Mouse (Mus musculus) kidney, adult 2 months (tissue): ENCODE data around the gene Clcn1. TPM values are rescaled to one million over a fixed set of nuclear protein-coding genes. Genes with fewer than 3 reads are reported as not detected.
A peak's percentile ranks its signal among the peaks of the same experiment; 100 is the strongest.

Experiments
- DNase-seq: peaks from one replicate; pipeline ENCODE4 v3.0.0; 2021
- H3K27ac ChIP-seq: fragments of 200-500 bp; 2 replicates; pipeline ENCODE4 v1.5.1; 2012; ENCODE audit warnings: low read depth, low read length, control low read depth, inconsistent platforms; ENCODE audit not compliant: insufficient read depth
- H3K27me3 ChIP-seq: fragments of 200-500 bp; replicated peaks from 2 replicates; pipeline ENCODE4 v1.6.1; 2012; ENCODE audit warnings: mild to moderate bottlenecking, moderate library complexity, low read length, inconsistent platforms; ENCODE audit not compliant: control insufficient read depth, insufficient read depth
- H3K36me3 ChIP-seq: fragments of 200-500 bp; 2 replicates; pipeline ENCODE4 v1.6.1; 2012; ENCODE audit warnings: mild to moderate bottlenecking, moderate library complexity, low read length, inconsistent platforms; ENCODE audit not compliant: control insufficient read depth, insufficient read depth
- H3K4me1 ChIP-seq: fragments of 200-500 bp; 2 replicates; pipeline ENCODE4 v1.6.1; 2011; ENCODE audit warnings: low read length; ENCODE audit not compliant: control insufficient read depth, insufficient read depth
- H3K4me3 ChIP-seq: fragments of 200-500 bp; 2 replicates; pipeline ENCODE4 v1.5.1; 2011; ENCODE audit warnings: mild to moderate bottlenecking, low read depth, low read length, control low read depth; ENCODE audit not compliant: insufficient read depth
- CTCF ChIP-seq: fragments of 200-500 bp; conservative IDR thresholded peaks from 2 replicates; pipeline ENCODE4 v1.5.1; 2011; ENCODE audit warnings: low read depth, mild to moderate bottlenecking, control low read depth, low read length, moderate library complexity, mixed read lengths; ENCODE audit not compliant: insufficient read depth, insufficient read length
- POLR2A ChIP-seq: fragments of 200-500 bp; IDR thresholded peaks from one replicate; pipeline ENCODE4 v1.6.1; 2011; ENCODE audit warnings: low read depth, low read length, control low read depth
- WGBS: fragments of 180-500 bp; shearing (Covaris S2); methylation state at CpG from one replicate; pipeline ENCODE4 v1.1.7; 2018; 5-methylcytosine and 5-hydroxymethylcytosine counted together
- polyA plus RNA-seq: library from polyadenylated mRNA; depleted of rRNA; stranded (reverse); fragments of >200 nt; gene quantifications from 2 replicates; pipeline ENCODE4 v1.2.3, GENCODE M21; 2012

Gene Clcn1
- polyA plus RNA-seq, 1 experiment, result 0.86 TPM

DNA sequence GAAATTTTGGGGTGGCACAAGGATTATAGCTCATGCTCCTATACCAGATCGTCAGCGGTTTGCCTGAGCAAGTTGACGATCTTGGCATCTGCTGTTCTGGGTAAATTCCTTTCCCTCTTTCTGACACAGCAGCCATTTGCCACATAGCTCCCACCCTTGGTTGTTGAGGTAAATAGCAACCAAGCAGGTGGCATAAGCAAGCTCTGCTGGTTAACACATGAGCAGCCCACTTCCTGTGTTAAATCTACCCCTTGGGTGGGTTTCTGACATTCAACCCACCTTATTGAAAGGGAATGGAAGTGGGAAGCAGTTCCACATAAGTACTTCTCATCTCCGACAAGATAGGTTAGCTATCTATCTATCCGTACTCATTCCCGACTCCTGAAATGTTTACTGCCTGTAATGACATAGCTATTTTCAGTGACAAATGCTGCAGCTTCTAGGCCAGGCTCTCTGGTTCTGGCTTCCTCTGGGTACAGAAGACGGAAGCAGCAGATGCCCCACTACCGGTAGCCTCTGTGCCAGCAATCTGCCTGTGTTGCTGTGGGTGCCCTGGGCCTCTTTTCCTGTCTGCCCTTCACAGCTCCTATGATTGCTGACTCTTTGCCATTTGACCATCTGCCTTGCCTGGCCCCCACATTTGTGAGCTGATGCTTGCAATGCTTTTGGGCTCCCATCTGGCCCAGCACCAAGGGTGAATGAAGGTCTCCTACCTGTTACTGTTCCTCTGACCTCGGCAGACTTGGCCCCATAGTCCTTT, 57.1 kb downstream of the Clcn1 start:
- H3K36me3 ChIP-seq, result no peaks in the 10 kb centered on the region
- DNase-seq, result no peak
- no peak for TF ChIP-seq CTCF
- TF ChIP-seq POLR2A, result no peak
- H3K4me3 ChIP-seq, result no peak overlapping the region
- no peak overlapping the region for H3K27ac ChIP-seq
- H3K27me3 ChIP-seq, result no peaks in the 10 kb centered on the region
- 77% methylated on average over 9 of the region's 9 CpGs for WGBS
- no peaks in the 10 kb centered on the region; the same call in 1 of the 2 replicates for H3K4me1 ChIP-seq

DNA sequence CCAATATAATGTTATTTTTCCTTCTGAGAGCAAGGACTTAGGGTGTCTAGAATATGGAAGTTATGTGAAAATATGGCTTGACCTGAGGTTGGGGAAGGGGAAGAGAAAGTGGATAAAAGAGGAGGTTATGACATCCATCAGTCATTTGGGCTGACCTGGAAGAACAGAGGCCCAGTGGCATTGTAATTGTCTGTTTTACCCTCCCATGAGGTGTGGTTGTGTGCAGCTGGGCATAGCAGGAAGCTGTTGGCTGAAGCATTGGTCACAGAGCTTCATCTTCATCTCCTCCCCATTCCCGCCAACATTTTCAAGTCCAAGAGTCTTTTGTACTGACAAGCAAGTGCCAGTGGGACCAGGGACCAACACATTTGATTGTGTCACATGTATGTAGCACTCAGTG, 57.8 kb downstream of the Clcn1 start:
- no peaks in the 10 kb centered on the region; the same call in 1 of the 2 replicates for H3K4me1 ChIP-seq
- no peak overlapping the region for H3K4me3 ChIP-seq
- H3K27me3 ChIP-seq, result no peaks in the 10 kb centered on the region
- no peaks in the 10 kb centered on the region for H3K36me3 ChIP-seq
- no peak overlapping the region for H3K27ac ChIP-seq
- no peak for DNase-seq
- no peak for TF ChIP-seq CTCF
- no peak for TF ChIP-seq POLR2A
- 85% methylated on average over 1 of the region's 1 CpGs for WGBS

DNA sequence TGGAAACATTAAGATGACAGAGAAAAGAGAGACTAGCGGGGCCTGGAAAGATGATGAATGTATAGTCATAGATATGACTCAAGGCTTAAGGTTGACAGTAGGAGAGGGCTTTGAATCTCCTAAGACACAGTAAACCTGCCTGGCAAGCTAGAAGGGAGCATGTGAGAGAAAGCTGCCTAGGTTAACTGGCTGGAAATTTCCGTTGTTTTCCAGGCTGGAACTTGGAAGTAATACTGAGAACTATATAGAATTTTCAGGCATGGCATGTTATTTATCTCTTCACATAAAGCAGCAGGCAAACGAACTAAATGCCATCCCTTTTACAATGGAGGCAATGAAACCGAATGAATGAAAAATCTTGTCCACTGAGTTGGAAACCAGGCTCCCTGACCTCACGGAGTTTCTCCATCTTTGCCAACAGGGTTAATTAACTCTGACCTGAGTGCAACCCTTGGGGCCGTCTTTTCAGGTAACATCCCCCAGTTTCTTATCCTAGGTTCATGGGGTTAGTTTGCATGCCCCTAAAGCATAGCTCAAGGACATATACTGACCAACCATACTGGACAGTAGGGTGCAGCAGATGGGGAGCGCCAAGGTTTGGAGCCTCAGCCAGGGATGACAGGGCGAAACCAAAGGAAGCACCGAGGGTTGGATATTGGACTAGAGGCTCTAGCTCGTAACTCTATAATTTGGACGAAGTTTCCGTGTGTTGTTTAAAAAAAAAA, 62.0 kb downstream of the Clcn1 start:
- Histone ChIP-seq H3K27ac (no peak overlapping the region), H3K4me1 (peaks cover 17% of the 10 kb centered on the region), H3K27me3 (no peaks in the 10 kb centered on the region), H3K36me3 (no peaks in the 10 kb centered on the region; the same call in 1 of the 2 replicates), H3K4me3 (no peak overlapping the region)
- 33% methylated on average over 12 of the region's 12 CpGs for WGBS
- DNase-seq, result no peak
- TF ChIP-seq POLR2A (no peak), CTCF (no peak)

DNA sequence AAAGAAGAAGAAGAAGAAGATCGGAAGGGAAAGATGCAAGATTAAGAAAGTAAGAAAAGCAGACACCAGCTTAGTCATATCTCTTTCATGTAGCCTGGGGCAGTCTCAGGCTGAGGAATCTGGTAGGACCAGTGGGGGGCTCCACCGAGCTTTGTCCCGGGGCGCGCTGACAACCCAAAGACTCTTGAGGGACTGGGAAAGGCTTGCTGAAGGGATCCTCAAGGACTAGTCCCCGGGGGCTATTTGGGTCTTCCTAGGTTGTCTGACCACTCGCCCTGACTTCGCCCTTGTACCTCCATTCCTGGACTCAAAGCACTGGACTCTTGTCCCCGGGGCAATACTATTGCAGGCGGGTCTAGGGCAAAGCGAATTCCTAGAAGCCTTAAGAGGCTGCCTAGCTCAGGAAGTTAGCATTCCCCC, 62.5 kb downstream of the Clcn1 start:
- WGBS, result 2% methylated on average over 11 of the region's 11 CpGs

DNA sequence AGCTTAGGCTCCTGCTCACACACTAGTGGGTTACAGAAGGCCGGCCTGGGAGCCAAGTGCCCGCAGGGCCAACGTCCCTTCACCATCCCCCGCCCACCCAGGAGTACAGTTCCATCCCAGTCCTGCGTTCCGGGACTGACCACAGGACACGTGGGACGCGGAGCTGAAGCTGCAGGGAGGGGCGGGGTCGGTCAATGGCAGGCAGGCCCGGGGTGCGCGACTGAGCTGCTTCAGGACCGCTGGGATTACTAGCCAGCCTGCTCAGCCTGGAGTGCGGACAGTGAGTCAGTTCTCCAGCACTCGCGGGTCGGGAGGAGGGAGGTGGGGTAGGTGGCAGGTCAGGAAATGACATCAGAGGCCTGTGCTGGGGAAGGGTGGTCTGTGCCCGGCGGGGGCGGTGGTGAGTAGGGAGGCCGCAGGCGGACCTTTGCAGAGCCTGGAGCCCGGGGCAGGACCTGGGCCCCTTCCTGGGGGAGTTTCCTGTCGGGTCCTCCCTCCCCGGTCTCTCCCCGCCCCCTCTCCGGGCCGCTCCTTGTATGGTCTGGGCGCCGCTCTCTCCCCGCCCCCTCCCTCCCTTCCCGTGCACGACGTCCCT, 63.0 kb downstream of the Clcn1 start, which contains the start of gene Zyx:
Zyx (plus strand) TSS at position 205 of the 595 bp plus-strand sequence.
- peak; percentile 96 for DNase-seq
- no peaks in the 10 kb centered on the region for H3K27me3 ChIP-seq
- peak within 1 kb of the TSS; percentile 71 for H3K4me3 ChIP-seq
- peaks cover 21% of the 10 kb centered on the region for H3K4me1 ChIP-seq
- H3K36me3 ChIP-seq, result no peaks in the 10 kb centered on the region; the same call in 1 of the 2 replicates
- WGBS, result under 1% methylated on average over 28 of the region's 36 CpGs
- TF ChIP-seq CTCF, result no peak
- TF ChIP-seq POLR2A, result no peak
- peak within 1 kb of the TSS; percentile 83 for H3K27ac ChIP-seq

More for the DNA sequence above, 62.5 kb downstream of the Clcn1 start:
- TF ChIP-seq POLR2A, result no peak
- TF ChIP-seq CTCF, result peak; percentile 58
- no peaks in the 10 kb centered on the region; the same call in 1 of the 2 replicates for H3K36me3 ChIP-seq
- H3K27me3 ChIP-seq, result no peaks in the 10 kb centered on the region
- peaks cover 19% of the 10 kb centered on the region for H3K4me1 ChIP-seq
- no peak for DNase-seq
- peak overlapping the region; percentile 83 for H3K27ac ChIP-seq
- H3K4me3 ChIP-seq, result peak overlapping the region; percentile 71

DNA sequence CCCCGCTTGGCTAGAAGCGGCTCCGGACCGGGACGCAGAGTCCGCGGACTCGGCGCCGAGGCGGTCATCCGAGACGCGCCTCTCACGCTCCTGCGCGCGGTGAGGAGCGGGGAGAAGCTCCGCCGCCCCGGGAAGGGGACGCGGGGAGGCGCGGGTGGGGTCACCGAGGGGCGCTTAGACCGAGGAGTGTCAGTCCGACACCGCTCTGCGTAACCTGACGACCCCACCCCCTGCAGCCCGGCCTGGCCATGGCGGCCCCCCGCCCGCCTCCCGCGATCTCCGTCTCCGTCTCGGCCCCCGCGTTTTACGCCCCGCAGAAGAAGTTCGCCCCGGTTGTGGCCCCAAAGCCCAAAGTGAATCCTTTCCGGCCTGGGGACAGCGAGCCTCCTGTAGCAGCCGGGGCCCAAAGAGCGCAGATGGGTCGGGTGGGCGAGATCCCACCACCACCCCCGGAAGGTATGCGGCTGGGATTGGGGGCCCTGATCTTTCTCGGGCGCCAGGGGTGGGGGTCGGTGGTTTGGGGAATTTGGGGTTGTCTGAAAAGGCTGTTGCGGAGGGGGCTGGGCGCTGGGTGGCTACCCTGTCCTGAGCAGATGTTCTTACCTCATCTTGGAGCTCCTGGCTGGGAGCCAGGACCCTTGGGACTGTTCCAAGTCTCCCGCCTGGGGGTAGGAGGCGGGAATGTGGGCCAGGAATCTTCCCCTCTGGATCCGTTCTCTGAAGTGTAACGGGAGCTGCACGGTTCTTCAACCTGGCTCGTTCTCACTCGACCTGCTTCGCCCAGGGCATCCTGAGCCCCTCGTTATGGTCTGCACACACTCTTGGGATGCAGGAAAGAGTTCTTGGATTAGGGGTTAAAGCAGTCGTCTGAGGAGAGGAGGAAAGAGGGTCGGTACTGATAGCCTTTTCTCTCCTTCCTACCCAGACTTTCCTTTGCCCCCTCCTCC, 63.8 kb downstream of the Clcn1 start:
- H3K27ac ChIP-seq, result peak overlapping the region; percentile 70
- H3K27me3 ChIP-seq, result no peaks in the 10 kb centered on the region
- H3K36me3 ChIP-seq, result no peaks in the 10 kb centered on the region; the same call in 1 of the 2 replicates
- peak; percentile 96 for DNase-seq
- TF ChIP-seq CTCF, result no peak
- peak; percentile 80 for TF ChIP-seq POLR2A
- WGBS, result 2% methylated on average over 72 of the region's 72 CpGs
- H3K4me3 ChIP-seq, result peak overlapping the region; percentile 71
- peaks cover 21% of the 10 kb centered on the region for H3K4me1 ChIP-seq
